Mouse (Mus musculus) hindbrain, embryonic 11.5 days (tissue): Measurements from ENCODE around the gene Spta1. TPM values are rescaled to one million over a fixed set of nuclear protein-coding genes. Genes with fewer than 3 reads are reported as not detected.

ENCODE experiments used
- polyA plus RNA-seq: library from polyadenylated mRNA; unstranded; fragments of >200 nt; fragmentation: Nextera tagmentation; extraction: Ambion mirVana; gene quantifications from 2 replicates; pipeline ENCODE4 v1.2.1, GENCODE M21; 2014

Gene Spta1
- polyA plus RNA-seq, 1 experiment from 2014 or later: 2.9 TPM

Other genes with a start within 250 kb of the Spta1 start
- 0.24 and 0.93 TPM in 2 replicates for gene Mndal, start 230.3 kb upstream of the Spta1 start, polyA plus RNA-seq
- gene Ifi203, start 230.1 kb upstream of the Spta1 start, polyA plus RNA-seq: 0.23 TPM in 1 of 2 replicates, not detected in the other
- gene Ifi202b, start 190.0 kb upstream of the Spta1 start, polyA plus RNA-seq: not detected in 2 replicates
- gene Ifi205, start 141.0 kb upstream of the Spta1 start, polyA plus RNA-seq: not detected in 2 replicates
- gene Olfr433, start 132.1 kb upstream of the Spta1 start, polyA plus RNA-seq: not detected in 2 replicates
- not detected in 2 replicates for gene Olfr432, start 123.6 kb upstream of the Spta1 start, polyA plus RNA-seq
- gene Olfr430, start 106.2 kb upstream of the Spta1 start, polyA plus RNA-seq: not detected in 2 replicates
- not detected in 2 replicates for gene Olfr429, start 88.4 kb upstream of the Spta1 start, polyA plus RNA-seq
- not detected in 2 replicates for gene Olfr427, start 75.9 kb upstream of the Spta1 start, polyA plus RNA-seq
- not detected in 2 replicates for gene Olfr231, start 51.6 kb upstream of the Spta1 start, polyA plus RNA-seq
- not detected in 2 replicates for gene Olfr424, start 41.3 kb upstream of the Spta1 start, polyA plus RNA-seq
- gene Olfr420, start 17.1 kb upstream of the Spta1 start, polyA plus RNA-seq: not detected in 2 replicates
- not detected in 2 replicates for gene Olfr419, start 79.3 kb downstream of the Spta1 start, polyA plus RNA-seq
- gene Mptx1, start 157.7 kb downstream of the Spta1 start, polyA plus RNA-seq: not detected in 2 replicates
- not detected in 2 replicates for gene Olfr417, start 192.3 kb downstream of the Spta1 start, polyA plus RNA-seq
- gene Olfr248, start 218.3 kb downstream of the Spta1 start, polyA plus RNA-seq: not detected in 2 replicates